Mouse (Mus musculus) MEL (cell line): ENCODE results near the gene Clca3a1. TPM values are rescaled to one million over a fixed set of nuclear protein-coding genes. Genes with fewer than 3 reads are reported as not detected.

Experiments used
- DNase-seq: peaks from one replicate; pipeline ENCODE4 v3.0.0; 2011; ENCODE audit warnings: low read depth, low spot score
- H3K27ac ChIP-seq: 2 replicates; pipeline ENCODE4 v1.5.1; 2012; ENCODE audit warnings: low read depth, mild to moderate bottlenecking, control low read depth, low read length, moderate library complexity; ENCODE audit not compliant: control insufficient read depth
- H3K27me3 ChIP-seq, 2 experiments: fragments of 150-350 bp in 1 of 2; sonication (generic) in 1 of 2; 2 replicates each; pipeline ENCODE4 v1.6.1; 2012; ENCODE audit warnings: low read length in 2 of 2, mild to moderate bottlenecking in 2 of 2, improper control_type of control experiment in 1 of 2, moderate library complexity in 1 of 2; ENCODE audit not compliant: insufficient read depth in 2 of 2, control insufficient read depth in 1 of 2
- H3K36me3 ChIP-seq, 2 experiments: 2 replicates each; pipeline ENCODE4 v1.6.1; 2012 to 2014; ENCODE audit warnings: low read length in 2 of 2, improper control_type of control experiment in 1 of 2, inconsistent platforms in 1 of 2, mild to moderate bottlenecking in 1 of 2; ENCODE audit not compliant: insufficient read depth in 2 of 2, control insufficient read depth in 1 of 2
- H3K4me1 ChIP-seq, 2 experiments: fragments of 150-350 bp in 1 of 2; sonication (generic) in 1 of 2; 2 replicates each; pipeline ENCODE4 v1.6.1; 2012; ENCODE audit warnings: low read length in 2 of 2, improper control_type of control experiment in 1 of 2, mild to moderate bottlenecking in 1 of 2; ENCODE audit not compliant: insufficient read depth in 2 of 2, control insufficient read depth in 1 of 2
- H3K4me3 ChIP-seq, 2 experiments: fragments of 150-350 bp in 1 of 2; sonication (generic) in 1 of 2; 2 replicates each; pipeline ENCODE4 v1.5.1; 2012; ENCODE audit warnings: low read depth in 2 of 2, low read length in 2 of 2, mild to moderate bottlenecking in 2 of 2, moderate library complexity in 2 of 2, control low read depth in 1 of 2, improper control_type of control experiment in 1 of 2; ENCODE audit not compliant: control insufficient read depth in 1 of 2, insufficient read depth in 1 of 2
- H3K79me2 ChIP-seq: 2 replicates; pipeline ENCODE4 v1.6.1; 2012; ENCODE audit warnings: mild to moderate bottlenecking, low read length, moderate library complexity; ENCODE audit not compliant: control insufficient read depth, poor library complexity, insufficient read depth
- H3K9ac ChIP-seq: 2 replicates; pipeline ENCODE4 v1.6.1; 2012; ENCODE audit warnings: low read depth, mild to moderate bottlenecking, control low read depth, low read length, moderate library complexity; ENCODE audit not compliant: control insufficient read depth, poor library complexity, severe bottlenecking
- H3K9me3 ChIP-seq: fragments of 150-350 bp; sonication (generic); replicated peaks from 2 replicates; pipeline ENCODE4 v1.6.1; 2012; ENCODE audit warnings: mild to moderate bottlenecking, low read length, improper control_type of control experiment, moderate library complexity; ENCODE audit not compliant: insufficient read depth
- BHLHE40 ChIP-seq: IDR thresholded peaks from 2 replicates; pipeline ENCODE4 v1.6.1; 2012; ENCODE audit warnings: low read depth, mild to moderate bottlenecking, inconsistent platforms, low read length, improper control_type of control experiment, borderline replicate concordance
- CHD1 ChIP-seq: IDR thresholded peaks from 2 replicates; pipeline ENCODE4 v1.6.1; 2012; ENCODE audit warnings: low read depth, mild to moderate bottlenecking, inconsistent platforms, low read length, improper control_type of control experiment
- E2F4 ChIP-seq: IDR thresholded peaks from 2 replicates; pipeline ENCODE4 v1.6.1; 2011; ENCODE audit warnings: low read depth, low read length, improper control_type of control experiment, borderline replicate concordance
- JUND ChIP-seq: IDR thresholded peaks from 2 replicates; pipeline ENCODE4 v1.6.1; 2011; ENCODE audit warnings: low read depth, mild to moderate bottlenecking, improper control_type of control experiment, low read length
- MAX ChIP-seq: IDR thresholded peaks from 2 replicates; pipeline ENCODE4 v1.6.1; 2011; ENCODE audit warnings: low read length, improper control_type of control experiment
- MEF2A ChIP-seq: IDR thresholded peaks from 2 replicates; pipeline ENCODE4 v1.6.1; 2014; ENCODE audit warnings: low read depth, mild to moderate bottlenecking, inconsistent platforms, low read length, improper control_type of control experiment; ENCODE audit not compliant: poor library complexity, insufficient replicate concordance, severe bottlenecking; ENCODE audit errors: extremely low read depth
- MYC ChIP-seq: IDR thresholded peaks from 2 replicates; pipeline ENCODE4 v1.6.1; 2011; ENCODE audit warnings: low read depth, mild to moderate bottlenecking, low read length, improper control_type of control experiment, moderate library complexity
- POLR2A ChIP-seq, 2 experiments: IDR thresholded peaks; 2 replicates each; pipeline ENCODE4 v1.6.1; 2011 to 2012; ENCODE audit warnings: low read length in 2 of 2, mild to moderate bottlenecking in 2 of 2, control low read depth in 1 of 2, improper control_type of control experiment in 1 of 2, low read depth in 1 of 2, moderate library complexity in 1 of 2; ENCODE audit not compliant: control insufficient read depth in 1 of 2, insufficient read depth in 1 of 2, poor library complexity in 1 of 2
- POLR2AphosphoS2 ChIP-seq: IDR thresholded peaks from 2 replicates; pipeline ENCODE4 v1.6.1; 2011; ENCODE audit warnings: low read length, improper control_type of control experiment
- POLR2AphosphoS5 ChIP-seq: IDR thresholded peaks from 2 replicates; pipeline ENCODE4 v1.6.1; 2012; ENCODE audit warnings: low read depth, borderline replicate concordance, mild to moderate bottlenecking, inconsistent platforms, low read length, moderate library complexity, mixed read lengths
- RAD21 ChIP-seq: IDR thresholded peaks from 2 replicates; pipeline ENCODE4 v1.6.1; 2011; ENCODE audit warnings: mild to moderate bottlenecking, low read depth, low read length, improper control_type of control experiment
- SIN3A ChIP-seq: IDR thresholded peaks from 2 replicates; pipeline ENCODE4 v1.6.1; 2012; ENCODE audit warnings: low read length, improper control_type of control experiment, inconsistent platforms
- SMC3 ChIP-seq: IDR thresholded peaks from 2 replicates; pipeline ENCODE4 v1.6.1; 2011; ENCODE audit warnings: low read depth, low read length, improper control_type of control experiment
- TAL1 ChIP-seq: IDR thresholded peaks from 2 replicates; pipeline ENCODE4 v1.6.1; 2012; ENCODE audit warnings: mild to moderate bottlenecking, inconsistent platforms, low read length, moderate library complexity, mixed read lengths
- UBTF ChIP-seq: IDR thresholded peaks from 2 replicates; pipeline ENCODE4 v1.6.1; 2012; ENCODE audit warnings: low read depth, mild to moderate bottlenecking, inconsistent platforms, low read length, improper control_type of control experiment, moderate library complexity, borderline replicate concordance; ENCODE audit not compliant: insufficient read depth
- ZC3H11A ChIP-seq: IDR thresholded peaks from 2 replicates; pipeline ENCODE4 v1.6.1; 2012; ENCODE audit warnings: low read depth, mild to moderate bottlenecking, inconsistent platforms, low read length, improper control_type of control experiment
- polyA plus RNA-seq, 2 experiments: library from polyadenylated mRNA; stranded (reverse) in 1 of 2; unstranded in 1 of 2; fragments of >175 nt in 1 of 2; fragments of >200 nt in 1 of 2; gene quantifications; 2 replicates each; pipeline versions ENCODE4 v1.2.1 to v1.2.4; 2012; ENCODE audit warnings: low replicate concordance in 2 of 2, low read depth in 1 of 2; ENCODE audit not compliant: insufficient read length in 2 of 2, insufficient read depth in 1 of 2, missing spikeins in 1 of 2
- total RNA-seq: library from RNA; depleted of rRNA; stranded (reverse); fragments of 300-350 nt; gene quantifications from 2 replicates; pipeline ENCODE4 v1.2.3, GENCODE M21; 2012

Clca3a1 gene
- total and polyA plus RNA-seq, 3 experiments, result 0.12 to 0.40 TPM; not detected in 1

DNA sequence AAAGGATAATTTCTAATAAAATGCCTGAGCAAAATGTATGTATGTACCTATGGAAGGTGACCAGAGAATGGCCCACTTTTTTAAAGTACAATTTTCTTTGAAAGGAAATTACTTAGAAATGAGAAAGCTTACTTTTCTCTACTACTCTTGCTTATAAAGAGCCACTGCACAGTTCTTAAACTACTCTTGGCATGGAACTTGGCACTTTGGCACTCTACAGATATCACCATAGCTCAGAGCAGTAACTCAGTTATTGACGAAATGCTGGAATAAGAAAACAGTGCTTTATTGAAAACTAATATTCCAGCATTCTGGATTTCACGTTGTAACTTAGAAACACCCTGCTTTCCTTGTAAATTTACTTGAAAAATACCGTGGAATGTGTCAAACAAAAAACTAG is 43.7 kb downstream of the Clca3a1 start:
- no peak for DNase-seq

DNA sequence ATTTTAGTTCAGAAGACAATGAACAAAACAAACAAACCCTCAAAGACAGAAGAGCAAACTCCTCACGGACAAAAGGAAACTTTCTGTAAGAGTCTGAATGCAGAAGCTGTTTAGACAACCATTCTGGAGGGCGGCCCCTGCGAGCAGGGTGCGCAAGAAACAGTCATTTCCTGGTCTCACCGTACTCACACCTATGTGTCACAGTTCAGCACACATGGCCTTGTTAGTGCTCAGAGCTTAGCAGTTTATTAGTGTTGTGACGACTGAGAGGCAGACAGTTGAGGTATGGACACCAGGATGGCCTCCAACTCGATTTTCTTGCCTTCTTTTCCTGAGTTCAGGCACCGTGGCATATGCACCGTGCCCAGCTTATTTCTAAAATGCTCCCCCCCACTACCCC is 44.9 kb downstream of the Clca3a1 start:
- peaks cover 9% of the 10 kb centered on the region in 2 experiments; a peak in 3 of 4 replicates for H3K4me1 ChIP-seq
- DNase-seq, result no peak
- no peak overlapping the region for H3K27ac ChIP-seq
- no peak overlapping the region for H3K4me3 ChIP-seq
- H3K9ac ChIP-seq, result no peak overlapping the region
- H3K9me3 ChIP-seq, result no peaks in the 10 kb centered on the region
- no peaks in the 10 kb centered on the region for H3K27me3 ChIP-seq
- H3K36me3 ChIP-seq, result peaks cover 8 to 15% of the 10 kb centered on the region in 2 experiments
- H3K79me2 ChIP-seq, result peaks cover 38% of the 10 kb centered on the region
- TF ChIP-seq MAX, result no peak
- no peak for TF ChIP-seq CHD1
- no peak for TF ChIP-seq UBTF
- TF ChIP-seq, all 39 proteins: peak for 0

More for the DNA sequence above, 43.7 kb downstream of the Clca3a1 start:
- Histone ChIP-seq H3K4me1 (peaks cover 9% of the 10 kb centered on the region in 2 experiments; a peak in 3 of 4 replicates), H3K27ac (no peak overlapping the region), H3K9me3 (no peaks in the 10 kb centered on the region), H3K4me3 (no peak overlapping the region), H3K79me2 (peaks cover 38% of the 10 kb centered on the region), H3K9ac (no peak overlapping the region), H3K27me3 (no peaks in the 10 kb centered on the region), H3K36me3 (peaks cover 4 to 15% of the 10 kb centered on the region in 2 experiments)
- no peak for TF ChIP-seq MEF2A
- no peak for TF ChIP-seq POLR2A (IDR thresholded peaks at IDR 0.05; ENCODE audit: control insufficient read depth in 1 of 2, insufficient read depth in 1 of 2, low read depth in 1 of 2, low read length in 2 of 2, poor library complexity in 1 of 2)
- no peak for TF ChIP-seq BHLHE40
- TF ChIP-seq SIN3A, result no peak
- no peak for TF ChIP-seq ZC3H11A
- TF ChIP-seq POLR2AphosphoS5, result no peak
- no peak for TF ChIP-seq CHD1
- no peak for TF ChIP-seq SMC3
- no peak for TF ChIP-seq UBTF
- TF ChIP-seq E2F4, result no peak
- no peak for TF ChIP-seq JUND
- TF ChIP-seq MYC, result no peak
- TF ChIP-seq POLR2AphosphoS2, result no peak
- TF ChIP-seq TAL1, result no peak
- no peak for TF ChIP-seq RAD21
